Mouse (Mus musculus) heart, adult 2 months (tissue): Measurements from ENCODE around the gene Rhof. TPM values are rescaled to one million over a fixed set of nuclear protein-coding genes. Genes with fewer than 3 reads are reported as not detected.

ENCODE experiments used
- DNase-seq, 2 experiments: peaks; one replicate each; pipeline ENCODE4 v3.0.0; 2021
- H3K27ac ChIP-seq: fragments of 200-600 bp; 2 replicates; pipeline ENCODE4 v1.8.1; 2022
- H3K27me3 ChIP-seq: fragments of 200-500 bp; 2 replicates; pipeline ENCODE4 v1.6.1; 2012; ENCODE audit warnings: mild to moderate bottlenecking, low read length, inconsistent platforms, mixed read lengths; ENCODE audit not compliant: control insufficient read depth, insufficient read depth
- H3K36me3 ChIP-seq: fragments of 200-500 bp; 2 replicates; pipeline ENCODE4 v1.6.1; 2012; ENCODE audit warnings: low read length, inconsistent platforms; ENCODE audit not compliant: control insufficient read depth, insufficient read depth
- H3K4me1 ChIP-seq: fragments of 200-500 bp; 2 replicates; pipeline ENCODE4 v1.6.1; 2011; ENCODE audit warnings: low read length; ENCODE audit not compliant: control insufficient read depth, insufficient read depth
- H3K4me3 ChIP-seq: fragments of 200-600 bp; 2 replicates; pipeline ENCODE4 v1.8.1; 2022
- H3K79me2 ChIP-seq: fragments of 200-500 bp; replicated peaks from 2 replicates; pipeline ENCODE4 v1.6.1; 2012; ENCODE audit warnings: mild to moderate bottlenecking, inconsistent platforms, low read length, moderate library complexity, mixed read lengths; ENCODE audit not compliant: control insufficient read depth, insufficient read depth
- H3K9ac ChIP-seq: fragments of 200-500 bp; 2 replicates; pipeline ENCODE4 v1.6.1; 2012; ENCODE audit warnings: low read depth, mild to moderate bottlenecking, control low read depth, inconsistent platforms, low read length, mixed read lengths
- CTCF ChIP-seq: fragments of 200-600 bp; IDR thresholded peaks from 2 replicates; pipeline ENCODE4 v1.8.1; 2022; ENCODE audit warnings: antibody characterized with exemption, mild to moderate bottlenecking, moderate library complexity
- EP300 ChIP-seq: fragments of 200-500 bp; IDR thresholded peaks from 2 replicates; pipeline ENCODE4 v1.6.1; 2011; ENCODE audit warnings: low read depth, low read length, control low read depth; ENCODE audit not compliant: insufficient read depth
- POLR2A ChIP-seq: fragments of 200-500 bp; IDR thresholded peaks from 2 replicates; pipeline ENCODE4 v1.6.1; 2011; ENCODE audit warnings: mild to moderate bottlenecking, low read depth, low read length, control low read depth; ENCODE audit not compliant: insufficient read depth
- WGBS: fragments of 180-500 bp; shearing (Covaris S2); methylation state at CpG from one replicate; pipeline ENCODE4 v1.1.7; 2018; 5-methylcytosine and 5-hydroxymethylcytosine counted together
- intact Hi-C: fragments of 180-260 bp; cut with DNase I; formaldehyde crosslinking; loops from one replicate; pipeline ENCODE4 v1.15.1; 2025
- polyA plus RNA-seq: library from polyadenylated mRNA; depleted of rRNA; stranded (reverse); fragments of >200 nt; gene quantifications from 2 replicates; pipeline ENCODE4 v1.2.3, GENCODE M21; 2012
- total RNA-seq, 2 experiments: library from RNA; stranded (reverse); gene quantifications; 2 replicates each; pipeline ENCODE4 v1.2.3; 2021

The Rhof gene
- total and polyA plus RNA-seq, 3 experiments: 0.64 to 2.3 (median 0.70) TPM

DNA sequence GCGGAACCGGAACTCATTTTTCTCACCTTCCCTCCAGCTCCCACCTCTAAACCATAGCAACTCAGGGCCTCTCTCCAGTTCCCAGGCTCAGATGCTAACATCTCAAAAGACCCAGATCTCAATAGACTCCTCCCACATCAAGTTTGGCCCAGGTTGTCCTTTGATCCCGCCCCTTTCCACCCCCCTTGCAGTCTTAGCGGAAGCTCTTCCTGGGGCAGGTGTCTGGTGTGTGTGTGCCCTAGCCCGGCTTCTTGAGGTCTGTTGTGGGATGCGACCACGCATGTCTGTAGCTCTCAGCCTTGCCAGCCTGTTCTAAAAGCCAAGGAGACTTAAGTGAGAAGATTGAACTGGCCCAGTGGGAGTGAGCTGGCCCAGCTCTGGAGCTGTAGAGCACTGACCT lies 18.1 kb upstream of the Rhof start:
- TF ChIP-seq POLR2A: no peak
- no peak for TF ChIP-seq EP300
- no peak for TF ChIP-seq CTCF
- intact Hi-C loops: no loop called here
- no peak overlapping the region for H3K9ac ChIP-seq
- peaks cover 4% of the 10 kb centered on the region; the same call in 1 of the 2 replicates for H3K36me3 ChIP-seq
- H3K4me1 ChIP-seq: peaks cover 6% of the 10 kb centered on the region
- no peak overlapping the region for H3K27ac ChIP-seq
- H3K79me2 ChIP-seq: peaks cover 8% of the 10 kb centered on the region
- DNase-seq: peak in 1 of 2 experiments; percentile 53
- H3K4me3 ChIP-seq: no peak overlapping the region
- no peaks in the 10 kb centered on the region for H3K27me3 ChIP-seq
- WGBS: 31% methylated on average over 7 of the region's 7 CpGs

- peak overlapping the region; percentile 32 for H3K4me3 ChIP-seq
- intact Hi-C loops: loop anchor here (1.0 to 2.0 kb wide), 3 partner anchors 16 to 85 kb away; no protein-coding TSS in a partner anchor
- H3K36me3 ChIP-seq: peaks cover 4% of the 10 kb centered on the region; the same call in 1 of the 2 replicates
- peak; percentile 89 to 94 for DNase-seq
- H3K27ac ChIP-seq: peak overlapping the region; percentile 42
- no peaks in the 10 kb centered on the region for H3K27me3 ChIP-seq
- H3K4me1 ChIP-seq: peaks cover 6% of the 10 kb centered on the region
- WGBS: 6% methylated on average over 19 of the region's 19 CpGs
- TF ChIP-seq CTCF (peak; percentile 86), EP300 (peak; percentile 86), POLR2A (no peak; the same call in 1 of the 2 replicates)
- peak overlapping the region; percentile 25; the same call in 1 of the 2 replicates for H3K9ac ChIP-seq
- H3K79me2 ChIP-seq: peaks cover 8% of the 10 kb centered on the region
Observed at GRCm38 (mm10) chr5:123149451-123150400, 17.2 kb upstream of the Rhof start.

DNA sequence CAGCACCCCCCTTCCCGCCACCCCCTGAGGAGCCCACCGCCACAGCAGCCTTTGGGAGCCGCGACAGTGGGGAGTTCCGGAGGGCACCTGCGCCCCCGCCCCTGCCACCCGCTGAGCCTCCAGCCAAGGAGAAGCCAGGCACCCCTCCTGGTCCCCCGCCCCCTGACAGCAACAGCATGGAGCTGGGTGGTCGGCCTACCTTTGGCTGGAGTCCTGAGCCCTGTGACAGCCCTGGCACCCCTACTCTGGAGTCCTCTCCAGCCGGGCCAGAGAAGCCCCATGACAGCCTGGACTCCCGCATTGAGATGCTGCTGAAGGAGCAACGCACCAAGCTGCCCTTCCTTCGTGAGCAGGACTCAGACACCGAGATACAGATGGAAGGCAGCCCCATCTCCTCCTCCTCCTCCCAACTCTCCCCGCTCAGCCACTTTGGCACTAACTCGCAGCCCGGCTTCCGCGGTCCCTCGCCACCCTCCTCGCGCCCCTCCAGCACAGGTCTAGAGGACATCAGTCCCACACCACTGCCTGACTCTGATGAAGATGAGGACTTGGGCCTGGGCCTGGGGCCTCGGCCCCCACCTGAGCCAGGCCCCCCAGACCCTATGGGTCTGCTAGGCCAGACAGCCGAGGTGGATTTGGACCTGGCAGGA lies 15.7 kb upstream of the Rhof start:
- Histone ChIP-seq H3K4me3 (no peak overlapping the region), H3K4me1 (peaks cover 11% of the 10 kb centered on the region), H3K9ac (no peak overlapping the region), H3K79me2 (peaks cover 12% of the 10 kb centered on the region), H3K27me3 (no peaks in the 10 kb centered on the region), H3K27ac (no peak overlapping the region), H3K36me3 (peaks cover 10% of the 10 kb centered on the region)
- intact Hi-C loops: loop anchor here (2.0 kb wide), 1 partner anchor 83 kb away; no protein-coding TSS in a partner anchor
- 80% methylated on average over 25 of the region's 25 CpGs for WGBS
- no peak for TF ChIP-seq POLR2A
- no peak for TF ChIP-seq EP300
- TF ChIP-seq CTCF: no peak
- no peak for DNase-seq

- no peak for DNase-seq
- Histone ChIP-seq H3K36me3 (peaks cover 10% of the 10 kb centered on the region), H3K4me1 (peaks cover 11% of the 10 kb centered on the region), H3K4me3 (no peak overlapping the region), H3K27me3 (no peaks in the 10 kb centered on the region), H3K27ac (no peak overlapping the region), H3K9ac (no peak overlapping the region), H3K79me2 (peaks cover 14% of the 10 kb centered on the region)
- WGBS: 83% methylated on average over 17 of the region's 17 CpGs
- TF ChIP-seq EP300 (no peak), POLR2A (no peak), CTCF (no peak)
- intact Hi-C loops: no loop called here
Observed at GRCm38 (mm10) chr5:123147569-123147968, 15.1 kb upstream of the Rhof start.

GRCm38 (mm10) chr5:123146357-123146756 lies 13.9 kb upstream of the Rhof start:
- no peak for TF ChIP-seq CTCF
- TF ChIP-seq EP300: no peak
- TF ChIP-seq POLR2A: no peak
- Histone ChIP-seq H3K27ac (no peak overlapping the region), H3K4me1 (peaks cover 11% of the 10 kb centered on the region), H3K79me2 (peaks cover 14% of the 10 kb centered on the region), H3K27me3 (no peaks in the 10 kb centered on the region), H3K36me3 (peaks cover 10% of the 10 kb centered on the region), H3K4me3 (no peak overlapping the region), H3K9ac (no peak overlapping the region)
- WGBS: 87% methylated on average over 11 of the region's 11 CpGs
- intact Hi-C loops: no loop called here
- DNase-seq: no peak
